Mouse (Mus musculus): Measurements from ENCODE around the gene Sult2b1. TPM values are rescaled to one million over a fixed set of nuclear protein-coding genes. Genes with fewer than 3 reads are reported as not detected.

Sult2b1 gene
- total RNA-seq, 4 experiments from 2014 or later: 12.9 to 15.9 (median 14.9) TPM

- DNase-seq (ENCODE audit: low spot score in 2 of 2): no peak
Measured at GRCm38 (mm10) chr7:45775237-45775636, 9.2 kb downstream of the Sult2b1 start.

GRCm38 (mm10) chr7:45771101-45771500 is 13.4 kb downstream of the Sult2b1 start:
- no peak for DNase-seq (ENCODE audit: low spot score in 2 of 2)

DNA sequence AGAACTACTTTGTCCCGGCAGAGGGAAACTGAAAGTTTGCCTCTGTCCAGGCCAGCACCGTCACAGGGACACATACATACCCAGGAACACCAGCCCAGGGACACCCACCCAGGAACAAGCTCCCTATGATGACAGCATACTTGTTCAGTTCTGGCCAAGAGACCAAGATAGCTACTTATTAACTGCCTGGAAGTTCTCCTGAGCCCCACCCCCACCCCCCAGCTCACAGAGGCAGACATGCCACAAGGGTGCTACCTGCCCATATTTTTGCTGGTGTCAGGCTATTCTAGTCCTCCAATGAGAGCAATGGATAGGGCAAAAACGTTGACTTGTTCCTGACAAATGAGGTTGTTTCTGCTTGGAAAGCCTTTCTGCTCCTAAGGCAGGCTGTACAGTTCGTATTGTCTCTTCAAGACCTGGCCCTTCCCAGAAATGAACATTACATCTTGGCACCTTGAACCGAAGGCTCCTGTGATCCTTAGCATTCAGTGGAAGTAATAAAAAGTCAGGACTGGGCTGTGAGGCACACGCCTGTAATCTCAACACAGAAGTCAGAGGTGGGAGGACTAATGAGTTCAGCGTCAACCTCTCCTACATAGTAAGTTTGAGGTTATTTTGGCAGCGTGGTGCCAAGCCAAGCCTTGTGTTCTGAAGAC is 13.9 kb downstream of the Sult2b1 start:
- no peak for DNase-seq (ENCODE audit: low spot score in 2 of 2)

DNA sequence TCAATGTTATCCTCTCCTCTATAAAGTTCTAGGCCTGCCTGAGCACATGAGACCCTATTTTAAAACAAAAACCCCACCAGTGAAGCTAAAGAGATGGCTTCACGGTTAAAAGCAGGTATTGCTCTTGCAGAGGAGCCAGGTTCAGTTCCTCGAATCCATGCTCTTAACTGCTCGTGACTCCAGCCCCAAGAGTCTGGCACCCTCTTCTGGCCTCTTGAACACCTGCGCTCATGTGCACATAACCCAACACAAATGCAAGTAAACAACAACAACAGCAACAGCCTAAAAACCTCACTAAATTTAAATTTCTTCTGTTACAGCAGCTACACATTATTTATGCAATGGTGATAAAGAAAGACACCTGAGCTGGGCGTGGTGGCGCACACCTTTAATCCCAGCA is 17.0 kb downstream of the Sult2b1 start:
- DNase-seq (ENCODE audit: low spot score in 2 of 2): no peak

DNA sequence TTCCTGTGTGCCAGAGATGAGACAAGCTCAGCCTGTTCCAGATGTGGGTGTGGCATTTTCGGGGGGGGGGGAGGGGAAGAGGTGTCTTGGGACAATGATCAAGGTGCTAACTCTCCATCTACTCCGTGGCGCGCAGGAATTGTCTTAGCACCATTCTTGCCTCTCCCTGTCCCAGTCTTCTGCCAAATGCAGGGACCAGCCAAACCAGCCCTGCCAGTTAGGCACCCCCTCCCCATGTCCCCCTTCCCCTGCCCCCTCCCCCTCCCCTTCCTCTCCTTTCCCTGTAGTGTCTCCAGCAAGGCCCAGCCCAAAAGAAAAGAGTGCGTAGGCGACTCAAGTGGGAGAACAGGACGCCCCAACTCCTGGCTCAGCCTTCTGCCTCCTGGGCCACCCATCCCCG is 17.7 kb downstream of the Sult2b1 start:
- no peak for DNase-seq (ENCODE audit: low spot score in 2 of 2)

DNA sequence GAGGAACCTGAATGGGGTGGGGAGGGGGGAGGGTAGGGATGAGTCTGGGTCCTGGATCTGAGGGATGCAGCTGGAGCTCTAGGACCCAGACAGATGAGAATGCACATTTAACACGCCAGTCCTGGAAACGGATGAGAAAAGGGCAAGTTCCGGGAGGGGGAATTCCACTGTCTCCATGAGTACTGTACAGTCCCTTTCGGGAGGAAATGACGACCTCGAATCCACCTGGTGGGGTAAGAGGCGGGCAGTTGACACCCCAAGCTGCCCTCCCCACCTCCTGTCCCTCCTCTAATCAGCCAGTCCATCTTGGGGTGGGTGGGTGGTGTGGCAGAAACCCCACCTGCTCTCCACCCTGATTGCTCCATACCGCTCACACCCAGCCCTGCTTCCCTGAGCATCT is 18.5 kb downstream of the Sult2b1 start:
- no peak for DNase-seq (ENCODE audit: low spot score in 2 of 2)

DNA sequence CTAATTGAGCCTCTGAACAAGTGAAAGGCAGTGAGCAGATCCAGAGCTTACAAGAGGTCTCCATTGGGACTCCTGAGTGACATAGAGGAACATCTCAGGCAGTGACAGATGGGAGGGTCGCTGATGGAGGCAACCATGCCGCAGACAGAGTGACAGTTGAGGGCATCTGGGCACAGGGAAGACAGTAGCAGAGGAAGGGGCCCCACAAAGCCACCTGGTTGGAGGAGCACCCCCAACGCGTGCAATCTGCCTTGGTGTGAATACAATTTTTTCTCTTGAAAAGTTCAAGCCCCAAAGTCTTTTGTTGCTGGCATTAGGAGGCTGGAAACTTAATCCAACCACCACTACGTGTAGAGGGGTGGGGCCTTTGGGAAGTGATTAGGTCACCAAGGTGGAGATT is 24.3 kb downstream of the Sult2b1 start:
- no peak for DNase-seq (ENCODE audit: low spot score in 2 of 2)

- no peak for DNase-seq (ENCODE audit: low spot score in 2 of 2)
Measured at GRCm38 (mm10) chr7:45759400-45759799, 25.1 kb downstream of the Sult2b1 start.

- no peak for DNase-seq (ENCODE audit: low spot score in 2 of 2)
Measured at GRCm38 (mm10) chr7:45755703-45756102, 28.8 kb downstream of the Sult2b1 start.

DNA sequence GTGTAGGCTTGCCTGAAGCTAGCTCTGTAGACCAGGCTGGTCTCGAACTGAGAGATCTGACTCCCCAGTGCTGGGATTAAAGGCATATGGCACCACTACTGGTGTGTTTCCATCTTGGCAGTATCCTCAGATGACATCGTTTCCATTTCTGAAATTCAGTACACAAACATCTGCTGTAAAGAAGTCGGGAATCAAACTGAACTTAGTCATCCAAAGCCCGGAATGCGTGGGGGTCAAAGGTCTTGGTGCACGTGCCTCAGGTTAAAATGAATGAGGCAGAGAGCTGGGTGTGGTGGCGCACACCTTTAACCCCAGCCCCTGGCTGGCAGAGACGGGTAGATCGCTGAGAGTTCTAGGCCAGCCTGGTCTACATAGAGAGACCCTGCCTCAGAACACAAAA is 34.3 kb downstream of the Sult2b1 start:
- DNase-seq (ENCODE audit: low spot score in 2 of 2): no peak

DNA sequence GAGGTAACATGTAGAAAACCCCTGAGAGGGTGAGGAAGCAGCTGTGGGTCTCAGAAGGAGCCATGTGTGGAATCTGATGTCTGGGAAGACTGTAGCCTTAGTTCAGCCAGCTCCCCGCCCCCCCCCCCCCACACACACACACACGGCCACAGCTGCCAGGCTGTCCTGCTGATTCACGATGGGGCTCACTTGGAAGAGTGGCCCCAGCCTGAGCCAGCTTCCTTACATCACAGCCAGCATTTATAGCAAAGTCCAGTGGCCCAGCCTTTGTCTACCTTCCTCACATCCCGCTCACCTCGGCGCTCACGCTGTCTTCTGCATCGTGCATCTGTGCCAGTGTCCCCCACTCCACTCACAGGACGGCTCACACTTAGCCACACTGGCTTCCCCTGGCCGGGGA is 35.1 kb downstream of the Sult2b1 start:
- DNase-seq (ENCODE audit: low spot score in 2 of 2): no peak

DNA sequence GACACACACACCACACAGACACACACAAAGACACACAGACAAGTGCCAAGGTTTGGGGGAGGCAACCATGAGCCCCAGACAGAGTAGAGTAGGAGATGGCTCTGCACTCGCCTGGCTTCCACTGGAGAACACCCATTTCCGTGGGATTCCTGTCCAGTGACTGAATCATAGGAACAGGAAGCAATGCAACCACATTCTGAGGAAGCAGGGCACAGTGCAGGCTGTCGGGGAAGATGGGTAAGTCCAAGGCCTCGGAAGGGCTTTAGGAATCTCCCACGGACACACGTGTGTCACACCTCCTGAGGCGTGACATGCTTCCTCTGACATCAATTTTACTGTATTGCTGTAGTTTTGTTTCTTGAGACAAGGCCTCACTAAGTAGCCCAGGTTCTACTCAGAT is 36.4 kb downstream of the Sult2b1 start:
- DNase-seq (ENCODE audit: low spot score in 2 of 2): no peak

- DNase-seq (ENCODE audit: low spot score in 2 of 2): no peak
Measured at GRCm38 (mm10) chr7:45747450-45747849, 37.0 kb downstream of the Sult2b1 start.

DNA sequence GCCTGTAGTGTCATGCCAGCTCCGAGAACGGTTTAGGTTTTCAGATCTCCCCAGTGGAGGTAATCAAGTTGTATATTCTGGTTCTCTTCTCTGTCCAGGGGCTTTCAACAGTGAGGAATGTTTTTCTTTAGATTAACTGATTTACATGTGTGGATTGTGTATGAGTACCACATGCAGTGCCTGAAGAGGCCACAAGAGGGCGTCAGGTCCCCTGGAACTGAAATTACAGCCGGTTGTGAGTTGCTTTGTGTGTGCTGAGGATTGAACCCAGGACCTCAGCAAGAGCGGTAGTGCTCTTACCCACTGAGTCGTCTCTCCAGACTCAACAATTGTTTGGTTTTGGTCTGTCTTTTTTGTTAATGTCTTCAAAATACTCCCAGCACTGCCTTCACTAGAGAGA is 38.0 kb downstream of the Sult2b1 start:
- no peak for DNase-seq (ENCODE audit: low spot score in 2 of 2)

DNA sequence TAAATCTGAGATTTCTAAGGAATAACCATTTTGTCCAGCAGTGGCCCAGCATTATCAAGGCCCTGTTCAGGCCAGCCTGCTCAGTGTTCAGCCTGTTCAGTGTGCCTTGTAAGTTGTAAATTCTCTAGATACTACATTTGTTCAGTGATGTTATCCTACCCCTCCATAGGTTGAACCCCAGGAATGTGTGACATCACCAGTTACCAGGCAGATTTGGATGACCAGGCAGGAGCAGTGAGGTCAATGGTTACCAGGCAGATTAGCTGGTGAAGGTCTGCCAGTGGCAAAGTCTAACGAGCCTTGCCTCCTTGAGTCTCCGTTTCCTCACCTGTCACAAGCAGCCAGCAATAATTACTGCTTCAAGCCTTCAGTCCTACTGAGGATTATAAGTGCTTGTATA is 40.1 kb downstream of the Sult2b1 start:
- peak; percentile 35 to 69 for DNase-seq (ENCODE audit: low spot score in 2 of 2)

GRCm38 (mm10) chr7:45742338-45742737 is 42.1 kb downstream of the Sult2b1 start:
- DNase-seq (ENCODE audit: low spot score in 2 of 2): peak; percentile 65 to 87

DNA sequence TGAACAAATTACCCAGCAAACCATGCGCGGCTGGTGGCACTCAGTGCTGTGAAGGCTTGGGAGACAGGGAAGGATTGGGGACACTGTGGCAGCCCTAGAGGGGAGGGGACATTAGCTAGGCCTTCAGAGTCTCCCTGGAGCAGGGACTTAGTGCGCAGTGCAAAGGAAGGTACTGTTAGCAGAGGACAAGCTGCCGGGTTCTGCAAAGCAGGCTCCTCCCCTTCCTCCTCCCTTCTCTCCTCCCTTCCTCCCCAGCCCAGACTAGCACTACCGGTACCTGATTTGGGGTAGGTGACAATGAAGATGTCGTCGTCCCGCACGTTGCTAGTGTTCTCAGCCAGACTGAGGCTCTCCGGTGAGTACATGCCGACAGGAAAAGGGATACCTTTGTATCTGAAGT is 42.7 kb downstream of the Sult2b1 start:
- DNase-seq (ENCODE audit: low spot score in 2 of 2): peak in 1 of 2 experiments; percentile 30

- no peak for DNase-seq (ENCODE audit: low spot score in 2 of 2)
Measured at GRCm38 (mm10) chr7:45741308-45741707, 43.2 kb downstream of the Sult2b1 start.

- no peak for DNase-seq (ENCODE audit: low spot score in 2 of 2)
Measured at GRCm38 (mm10) chr7:45739820-45740219, 44.6 kb downstream of the Sult2b1 start.

DNA sequence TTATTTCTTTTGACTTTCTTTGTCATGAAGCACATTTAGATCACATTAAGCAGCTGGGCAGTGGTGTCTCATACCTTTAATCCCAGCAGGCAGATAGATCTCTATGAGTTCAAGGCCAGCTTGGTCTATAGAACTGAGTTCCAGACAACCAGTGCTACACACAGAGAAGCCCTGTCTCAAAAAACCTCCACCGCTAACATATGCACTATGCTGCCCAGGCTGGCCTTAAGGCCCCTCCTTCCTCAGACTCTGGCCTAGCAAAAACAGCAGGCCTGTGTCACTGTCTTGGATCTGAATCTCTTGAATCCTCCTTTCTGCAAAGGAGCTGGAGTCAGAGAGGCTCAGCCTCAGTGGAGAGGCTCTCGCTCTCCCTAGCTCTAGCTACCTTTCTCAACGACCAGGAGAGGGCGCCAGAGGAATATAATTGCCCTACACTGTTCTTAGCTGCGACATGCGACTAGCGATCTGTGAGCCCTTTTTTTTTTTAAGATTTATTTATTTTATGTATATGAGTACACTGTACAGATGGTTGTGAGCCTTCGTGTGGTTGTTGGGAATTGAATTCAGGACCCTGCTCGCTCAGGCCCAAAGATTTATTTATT is 45.2 kb downstream of the Sult2b1 start:
- DNase-seq (ENCODE audit: low spot score in 2 of 2): peak in 1 of 2 experiments; percentile 64

- DNase-seq (ENCODE audit: low spot score in 2 of 2): no peak
Measured at GRCm38 (mm10) chr7:45733477-45733876, 51.0 kb downstream of the Sult2b1 start.

DNA sequence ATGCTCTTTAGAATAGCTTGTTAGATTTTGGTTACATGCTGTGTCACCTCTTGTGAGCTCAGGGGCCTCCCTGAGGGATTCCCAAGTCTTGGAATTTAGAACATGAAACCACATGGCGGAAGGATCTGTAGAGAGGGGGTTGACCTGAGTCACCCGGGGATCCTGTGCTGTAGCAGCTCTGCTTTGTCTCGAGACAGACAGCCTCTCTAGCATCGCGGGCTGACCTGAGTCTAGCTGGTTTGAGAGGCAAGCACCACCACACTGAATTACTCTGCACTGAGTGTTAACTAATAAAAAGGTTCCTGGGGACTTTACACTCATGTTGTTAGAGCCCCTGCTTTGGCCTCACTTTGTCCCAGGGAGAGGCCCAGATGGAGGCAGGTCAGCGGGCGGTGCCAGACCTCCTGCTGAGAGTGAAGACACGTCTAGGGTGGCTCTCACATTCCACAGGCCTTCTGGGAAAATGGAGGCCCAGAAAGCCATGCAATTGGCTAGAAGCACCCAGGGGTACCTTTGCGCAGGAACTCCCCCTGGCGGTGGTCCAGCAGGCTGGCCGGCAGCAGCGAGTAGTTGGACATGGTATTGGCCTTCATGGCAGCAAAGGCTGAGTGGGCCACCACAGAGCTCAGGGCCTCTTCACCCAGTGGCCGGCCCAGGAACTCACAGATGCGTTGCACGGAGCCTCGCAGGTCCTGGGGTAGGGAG is 53.6 kb downstream of the Sult2b1 start:
- DNase-seq (ENCODE audit: low spot score in 2 of 2): no peak

GRCm38 (mm10) chr7:45727625-45728024 is 56.8 kb downstream of the Sult2b1 start:
- no peak for DNase-seq (ENCODE audit: low spot score in 2 of 2)
